Comparison of ENCODE assay signal across 10 mouse cellular contexts in the genomic region with DNA sequence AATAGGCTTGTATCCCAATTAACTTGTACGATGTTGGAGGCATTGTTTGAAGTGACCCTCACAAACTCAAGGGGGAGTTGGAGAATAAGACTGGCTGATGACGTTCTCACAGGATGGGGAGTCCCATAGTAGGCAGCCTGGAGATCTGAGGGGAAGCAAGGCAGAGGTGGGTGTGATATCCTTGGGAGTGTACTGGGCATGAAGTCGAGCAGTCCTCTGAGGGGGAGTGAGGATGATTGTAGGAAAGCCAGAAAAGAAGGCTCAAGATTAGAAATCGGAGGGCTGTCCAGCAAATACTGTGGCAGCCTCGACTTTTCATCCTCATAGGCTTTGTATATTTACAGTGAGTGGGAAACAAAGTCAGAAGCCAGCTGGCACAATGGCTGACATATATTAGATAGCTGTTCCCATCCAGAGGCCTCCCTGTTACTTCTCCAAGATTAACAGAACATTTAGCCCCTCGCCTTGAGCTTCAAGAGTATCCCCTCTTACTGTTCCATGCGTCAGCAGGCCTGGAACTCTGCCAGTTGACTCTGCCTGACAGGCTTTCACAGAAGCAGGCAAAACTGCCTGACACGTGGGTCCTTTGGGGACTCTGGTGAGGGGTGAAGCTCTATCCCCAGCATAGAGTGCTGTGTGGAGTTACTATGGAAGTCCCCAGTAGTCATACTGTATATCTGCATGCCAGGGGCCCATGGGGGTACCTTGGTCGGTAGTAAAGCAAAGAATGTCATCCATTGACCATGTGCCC. TPM values are rescaled to one million over a fixed set of nuclear protein-coding genes. Genes with fewer than 3 reads are reported as not detected.
DNase-seq lines count a peak whose midpoint lies in the region; ATAC-seq and TF ChIP-seq lines count a peak whose summit lies in the region.
"Had no signal": no experiment of that assay in that cellular context is flagged by ENCODE, and none has a peak within 500 bp of the region (broad histone marks: within the 10 kb centered on the region; RNA-seq: fewer than 3 reads in every experiment).

No protein-coding gene starts in this region.

- H3K9ac ChIP-seq in heart, embryonic 16.5 days (ENCODE audit: low read length): no peak overlapping the region
- H3K9ac ChIP-seq in lung, embryonic 16.5 days (ENCODE audit: low read length): no peak overlapping the region
- H3K9ac ChIP-seq in limb, embryonic 14.5 days (ENCODE audit: low read depth, low read length, severe bottlenecking): no peak overlapping the region
- H3K9ac ChIP-seq: hindbrain, embryonic 14.5 days had no signal

- 0 out of 2 replicates have a peak, but pooled peaks cover 3% of the 10 kb centered on the region for H3K36me3 ChIP-seq in heart, embryonic 16.5 days (ENCODE audit: control insufficient read depth, insufficient read depth)
- H3K36me3 ChIP-seq in lung, embryonic 16.5 days (ENCODE audit: control insufficient read depth, insufficient read depth, low read length): no peaks in the 10 kb centered on the region
- peaks cover 17% of the 10 kb centered on the region; the same call in 1 of the 2 replicates for H3K36me3 ChIP-seq in limb, embryonic 14.5 days (ENCODE audit: control insufficient read depth, insufficient read depth, low read length)

- no peak for DNase-seq in heart, adult 8-10 months (ENCODE audit: low spot score)
- DNase-seq in lung, postnatal 36 days: no peak
- DNase-seq in brain, embryonic 14.5 days (ENCODE audit: low read depth): peak; percentile 28
- DNase-seq in limb, embryonic 14.5 days (ENCODE audit: low spot score): peak; percentile 27
- no peak for DNase-seq in kidney, postnatal 14 days
- DNase-seq: kidney, postnatal 36 days had no signal

- TF ChIP-seq POLR2A in brain, embryonic 14.5 days (IDR thresholded peaks at IDR 0.05; ENCODE audit: borderline replicate concordance, extremely low read depth, insufficient read depth, insufficient read length, poor library complexity, severe bottlenecking): no peak
- TF ChIP-seq POLR2A in limb, embryonic 14.5 days (IDR thresholded peaks at IDR 0.05; ENCODE audit: borderline replicate concordance, extremely low read depth, insufficient read depth, insufficient read length): no peak

- H3K4me3 ChIP-seq in heart, embryonic 16.5 days (ENCODE audit: low read length): no peak overlapping the region
- no peak overlapping the region for H3K4me3 ChIP-seq in lung, embryonic 16.5 days (ENCODE audit: low read length)
- H3K4me3 ChIP-seq in limb, embryonic 14.5 days (replicated peaks; ENCODE audit: low read length): no peak overlapping the region
- H3K4me3 ChIP-seq: myocyte had no signal

- no peaks in the 10 kb centered on the region for H3K9me3 ChIP-seq in heart, embryonic 16.5 days (replicated peaks; ENCODE audit: control insufficient read depth, low read length)
- no peaks in the 10 kb centered on the region for H3K9me3 ChIP-seq in lung, embryonic 16.5 days (ENCODE audit: control insufficient read depth, low read length)
- H3K9me3 ChIP-seq in limb, embryonic 14.5 days (ENCODE audit: control insufficient read depth, low read length): no peaks in the 10 kb centered on the region

- ATAC-seq in heart, embryonic 16.5 days (replicated peaks; ENCODE audit: extremely low read depth, insufficient read depth, low FRiP score): peak; percentile 43; the same call in 1 of the 2 replicates
- peak; percentile 81 for ATAC-seq in lung, embryonic 16.5 days (ENCODE audit: low read depth)
- no peak for ATAC-seq in limb, embryonic 14.5 days (ENCODE audit: low FRiP score, low read depth)

- WGBS in heart, embryonic 16.5 days: 46% methylated on average over 9 of the region's 9 CpGs
- 42% methylated on average over 9 of the region's 9 CpGs for WGBS in lung, embryonic 16.5 days
- 83% methylated on average over 9 of the region's 9 CpGs for WGBS in limb, embryonic 14.5 days

- peak overlapping the region; percentile 30; the same call in 1 of the 2 replicates for H3K27ac ChIP-seq in heart, embryonic 16.5 days (ENCODE audit: low read length)
- 0 out of 2 replicates have a peak overlapping the region, but pooled peaks have one; percentile 16 for H3K27ac ChIP-seq in lung, embryonic 16.5 days (ENCODE audit: low read length)
- no peak overlapping the region for H3K27ac ChIP-seq in limb, embryonic 14.5 days (replicated peaks; ENCODE audit: low read depth, low read length)
- H3K27ac ChIP-seq: hindbrain, embryonic 14.5 days had no signal

- H3K4me1 ChIP-seq in heart, embryonic 16.5 days (ENCODE audit: control insufficient read depth, insufficient read depth, low read length): peaks cover 19% of the 10 kb centered on the region
- peaks cover 16% of the 10 kb centered on the region for H3K4me1 ChIP-seq in lung, embryonic 16.5 days (replicated peaks; ENCODE audit: control insufficient read depth, insufficient read depth, low read length)
- H3K4me1 ChIP-seq in limb, embryonic 14.5 days (ENCODE audit: control insufficient read depth, insufficient read depth, low read length): no peaks in the 10 kb centered on the region

- no peaks in the 10 kb centered on the region for H3K27me3 ChIP-seq in heart, embryonic 16.5 days (ENCODE audit: control insufficient read depth, insufficient read depth, low read length)
- no peaks in the 10 kb centered on the region for H3K27me3 ChIP-seq in lung, embryonic 16.5 days (ENCODE audit: control insufficient read depth, insufficient read depth, low read depth, low read length)
- H3K27me3 ChIP-seq in limb, embryonic 14.5 days (ENCODE audit: control insufficient read depth, insufficient read depth, low read length): no peaks in the 10 kb centered on the region

- no peak overlapping the region for H3K4me2 ChIP-seq in heart, embryonic 16.5 days (ENCODE audit: low read depth, low read length)
- no peak overlapping the region for H3K4me2 ChIP-seq in lung, embryonic 16.5 days (ENCODE audit: low read depth, low read length)
- H3K4me2 ChIP-seq in limb, embryonic 14.5 days (replicated peaks; ENCODE audit: low read depth, low read length, severe bottlenecking): no peak overlapping the region
- H3K4me2 ChIP-seq: hindbrain, embryonic 14.5 days had no signal

- TF ChIP-seq CTCF in brain, embryonic 14.5 days (IDR thresholded peaks at IDR 0.05; ENCODE audit: borderline replicate concordance, extremely low read depth, insufficient read depth, insufficient read length): no peak

RNA-seq across cellular contexts. Expression of gene D10Wsu102e, which starts 18.2 kb away (rescaled TPM):
- polyA plus RNA-seq in heart, embryonic 16.5 days (2015; fragmentation: Nextera tagmentation; extraction: Ambion mirVana): 0.37 and 0.39 TPM in 2 replicates
- total RNA-seq in heart, adult 8-10 months (2022): under 1 TPM; 0.57 to 0.72 (median 0.60) TPM
- polyA plus RNA-seq in lung, embryonic 16.5 days (2015; fragmentation: Nextera tagmentation; extraction: Ambion mirVana): 0.58 TPM in 2 replicates
- 1.0 and 1.6 TPM in 2 replicates for polyA plus RNA-seq in brain, embryonic 14.5 days (2012; rRNA removed)
- 0.64 and 0.69 TPM in 2 replicates for polyA plus RNA-seq in limb, embryonic 14.5 days (2012; rRNA removed)
- polyA plus RNA-seq in limb, embryonic 14.5 days (2014; fragmentation: Nextera tagmentation; extraction: Ambion mirVana): 0.63 and 0.65 TPM in 2 replicates

RNA-seq across cellular contexts. Expression of gene Slc41a2, which starts 40.6 kb away (rescaled TPM):
- polyA plus RNA-seq in heart, embryonic 16.5 days (2015; fragmentation: Nextera tagmentation; extraction: Ambion mirVana): 0.71 and 0.84 TPM in 2 replicates
- total RNA-seq in heart, adult 8-10 months (2022): 1 to 10 TPM in 3 of 4 experiments, under 1 TPM in 1; 0.88 to 2.9 (median 1.9) TPM
- 0.95 and 1.2 TPM in 2 replicates for polyA plus RNA-seq in lung, embryonic 16.5 days (2015; fragmentation: Nextera tagmentation; extraction: Ambion mirVana)
- polyA plus RNA-seq in brain, embryonic 14.5 days (2012; rRNA removed): 5.1 and 7.4 TPM in 2 replicates
- polyA plus RNA-seq in limb, embryonic 14.5 days (2012; rRNA removed): 2.0 and 2.3 TPM in 2 replicates
- polyA plus RNA-seq in limb, embryonic 14.5 days (2014; fragmentation: Nextera tagmentation; extraction: Ambion mirVana): 1.7 and 1.9 TPM in 2 replicates

Comparison
In these comparisons a context has a peak if more than half of its experiments do, and no peak if none do; other contexts are left out.
1. DNase-seq: peak in brain, embryonic 14.5 days (single experiment) and limb, embryonic 14.5 days (single experiment); none in heart, adult 8-10 months (single experiment), lung, postnatal 36 days (single experiment) and kidney, postnatal 14 days (single experiment).